Mouse (Mus musculus): ENCODE results near the gene 4930430A15Rik.

The 4930430A15Rik gene

GRCm38 (mm10) chr2:111229502-111229901 is at the start of gene 4930430A15Rik:
Gene 4930430A15Rik, minus strand, starts transcription at chr2:111229602.
- in situ Hi-C loops (cut with MboI, MseI), result no loop called here

GRCm38 (mm10) chr2:111274006-111274405 is 44.6 kb upstream of the 4930430A15Rik start, which contains the start of gene Olfr1277:
Gene Olfr1277, minus strand, starts transcription at chr2:111274106.
- in situ Hi-C loops (cut with MboI, MseI), result no loop called here

GRCm38 (mm10) chr2:111254216-111254615 is 24.8 kb upstream of the 4930430A15Rik start, which contains the start of gene Olfr1276:
Gene Olfr1276, plus strand, starts transcription at chr2:111254516.
- in situ Hi-C loops (cut with MboI, MseI), result no loop called here

GRCm38 (mm10) chr2:111235186-111235585 is 5.8 kb upstream of the 4930430A15Rik start, which contains the start of gene Olfr1275:
Gene Olfr1275, minus strand, starts transcription at chr2:111235286.
- in situ Hi-C loops (cut with MboI, MseI), result no loop called here

GRCm38 (mm10) chr2:111182068-111182467 is 47.3 kb downstream of the 4930430A15Rik start:
- in situ Hi-C loops (cut with MboI, MseI), result no loop called here

GRCm38 (mm10) chr2:111152836-111153235 is 76.6 kb downstream of the 4930430A15Rik start, which contains the start of gene Gm15130:
Gene Gm15130, minus strand, starts transcription at chr2:111152936.
- in situ Hi-C loops (cut with MboI, MseI), result no loop called here

GRCm38 (mm10) chr2:111135739-111136138 is 93.7 kb downstream of the 4930430A15Rik start:
- in situ Hi-C loops (cut with MboI, MseI), result loop anchor here (10.0 kb wide), 1 partner anchor 1511 kb away; no protein-coding TSS in a partner anchor

All from T-helper 2 cell (primary cell).